ENCODE assay signal across 11 mouse cellular contexts in genomic region chr12:79918983-79919382, GRCm38 (mm10).
A peak's percentile ranks its signal among the peaks of the same experiment; 100 is the strongest.
DNase-seq lines count a peak whose midpoint lies in the region; ATAC-seq lines count a peak whose summit lies in the region.
"Had no signal": no experiment of that assay in that cellular context is flagged by ENCODE, and none has a peak within 500 bp of the region (broad histone marks: within the 10 kb centered on the region; RNA-seq: fewer than 3 reads in every experiment).

No protein-coding gene starts in this region.

- H3K4me3 ChIP-seq in kidney, embryonic 15.5 days (replicated peaks) = no peak overlapping the region
- H3K4me3 ChIP-seq in embryonic facial prominence, embryonic 11.5 days (ENCODE audit: low read depth, low read length) = no peak overlapping the region
- no peak overlapping the region for H3K4me3 ChIP-seq in hindbrain, embryonic 11.5 days (ENCODE audit: low read depth, low read length)
- H3K4me3 ChIP-seq: embryonic facial prominence, embryonic 15.5 days had no signal

- DNase-seq in kidney, postnatal 14 days = no peak
- DNase-seq in 416B (ENCODE audit: low read depth) = peak; percentile 46
- DNase-seq in CD4-positive, CD25-positive, alpha-beta regulatory T cell, adult 2 months (ENCODE audit: low read depth, low spot score) = peak; percentile 60
- DNase-seq in embryonic facial prominence, embryonic 11.5 days (ENCODE audit: low spot score) = peak; percentile 29
- DNase-seq in frontal cortex, postnatal 25 days (ENCODE audit: low spot score in 2 of 2) = no peak
- no peak for DNase-seq in hindbrain, embryonic 11.5 days (ENCODE audit: low spot score)
- DNase-seq: cerebellum, adult 11-12 months; gastrocnemius, postnatal 36 days; thymus, postnatal 36 days had no signal

- WGBS in kidney, embryonic 15.5 days = 93% methylated on average over 5 of the region's 5 CpGs
- 84% methylated on average over 5 of the region's 5 CpGs for WGBS in embryonic facial prominence, embryonic 11.5 days
- WGBS in hindbrain, embryonic 11.5 days = 86% methylated on average over 5 of the region's 5 CpGs

- no peak for ATAC-seq in kidney, embryonic 15.5 days (replicated peaks; ENCODE audit: low FRiP score)
- ATAC-seq in embryonic facial prominence, embryonic 11.5 days (replicated peaks; ENCODE audit: insufficient number of reproducible peaks, low FRiP score, low TSS enrichment, low read depth) = no peak
- ATAC-seq in hindbrain, embryonic 11.5 days (ENCODE audit: low FRiP score) = no peak

- H3K36me3 ChIP-seq in kidney, embryonic 15.5 days = no peaks in the 10 kb centered on the region
- no peaks in the 10 kb centered on the region for H3K36me3 ChIP-seq in embryonic facial prominence, embryonic 11.5 days (replicated peaks; ENCODE audit: control insufficient read depth, insufficient read depth, low read depth, low read length)
- no peaks in the 10 kb centered on the region for H3K36me3 ChIP-seq in hindbrain, embryonic 11.5 days (ENCODE audit: control insufficient read depth, insufficient read depth, low read length)
- H3K36me3 ChIP-seq: embryonic facial prominence, embryonic 15.5 days had no signal

- H3K27ac ChIP-seq in kidney, embryonic 15.5 days = peak overlapping the region; percentile 95; the same call in 1 of the 2 replicates
- no peak overlapping the region for H3K27ac ChIP-seq in embryonic facial prominence, embryonic 11.5 days (replicated peaks; ENCODE audit: low read depth, low read length)
- no peak overlapping the region for H3K27ac ChIP-seq in hindbrain, embryonic 11.5 days (ENCODE audit: low read depth, low read length)

- no peak overlapping the region for H3K4me2 ChIP-seq in kidney, embryonic 15.5 days
- H3K4me2 ChIP-seq in embryonic facial prominence, embryonic 11.5 days (ENCODE audit: low read depth, low read length) = no peak overlapping the region
- H3K4me2 ChIP-seq in hindbrain, embryonic 11.5 days (replicated peaks; ENCODE audit: low read depth, low read length) = no peak overlapping the region
- H3K4me2 ChIP-seq: embryonic facial prominence, embryonic 15.5 days had no signal

- no peaks in the 10 kb centered on the region for H3K9me3 ChIP-seq in kidney, embryonic 15.5 days (replicated peaks)
- no peaks in the 10 kb centered on the region for H3K9me3 ChIP-seq in embryonic facial prominence, embryonic 11.5 days (replicated peaks; ENCODE audit: control insufficient read depth, low read length)
- H3K9me3 ChIP-seq in hindbrain, embryonic 11.5 days (ENCODE audit: control insufficient read depth, low read length) = no peaks in the 10 kb centered on the region
- H3K9me3 ChIP-seq: embryonic facial prominence, embryonic 15.5 days had no signal

- peaks cover 53% of the 10 kb centered on the region for H3K4me1 ChIP-seq in kidney, embryonic 15.5 days
- H3K4me1 ChIP-seq in embryonic facial prominence, embryonic 11.5 days (ENCODE audit: control insufficient read depth, insufficient read depth, low read length) = peaks cover 3% of the 10 kb centered on the region
- H3K4me1 ChIP-seq in hindbrain, embryonic 11.5 days (replicated peaks; ENCODE audit: control insufficient read depth, insufficient read depth, low read length) = no peaks in the 10 kb centered on the region; the same call in 1 of the 2 replicates

- no peaks in the 10 kb centered on the region for H3K27me3 ChIP-seq in kidney, embryonic 15.5 days
- no peaks in the 10 kb centered on the region for H3K27me3 ChIP-seq in embryonic facial prominence, embryonic 11.5 days (ENCODE audit: control insufficient read depth, insufficient read depth, low read length)
- H3K27me3 ChIP-seq in hindbrain, embryonic 11.5 days (ENCODE audit: control insufficient read depth, insufficient read depth, low read length) = no peaks in the 10 kb centered on the region
- H3K27me3 ChIP-seq: embryonic facial prominence, embryonic 15.5 days had no signal

- no peak overlapping the region for H3K9ac ChIP-seq in kidney, embryonic 15.5 days
- H3K9ac ChIP-seq in embryonic facial prominence, embryonic 11.5 days (replicated peaks; ENCODE audit: low read length) = no peak overlapping the region
- no peak overlapping the region for H3K9ac ChIP-seq in hindbrain, embryonic 11.5 days (ENCODE audit: low read depth, low read length)
- H3K9ac ChIP-seq: embryonic facial prominence, embryonic 15.5 days had no signal

Comparison
In these comparisons a context has a peak if more than half of its experiments do, and no peak if none do; other contexts are left out.
1. DNase-seq: peak in 416B (single experiment), CD4-positive, CD25-positive, alpha-beta regulatory T cell, adult 2 months (single experiment) and embryonic facial prominence, embryonic 11.5 days (single experiment); none in kidney, postnatal 14 days (single experiment), frontal cortex, postnatal 25 days (0 of 2) and hindbrain, embryonic 11.5 days (single experiment).